Mouse (Mus musculus) liver, adult 2 months (tissue): ENCODE results near the gene Stat3.

Experiments
- CTCF ChIP-seq: fragments of 200-500 bp; IDR thresholded peaks from 2 replicates; pipeline ENCODE4 v1.5.1; 2011; ENCODE audit warnings: low read depth, low read length, control low read depth
- POLR2A ChIP-seq: fragments of 200-500 bp; IDR thresholded peaks from 2 replicates; pipeline ENCODE4 v1.6.1; 2011; ENCODE audit warnings: low read length, control low read depth; ENCODE audit not compliant: insufficient read depth; ENCODE audit errors: extremely low read depth

DNA sequence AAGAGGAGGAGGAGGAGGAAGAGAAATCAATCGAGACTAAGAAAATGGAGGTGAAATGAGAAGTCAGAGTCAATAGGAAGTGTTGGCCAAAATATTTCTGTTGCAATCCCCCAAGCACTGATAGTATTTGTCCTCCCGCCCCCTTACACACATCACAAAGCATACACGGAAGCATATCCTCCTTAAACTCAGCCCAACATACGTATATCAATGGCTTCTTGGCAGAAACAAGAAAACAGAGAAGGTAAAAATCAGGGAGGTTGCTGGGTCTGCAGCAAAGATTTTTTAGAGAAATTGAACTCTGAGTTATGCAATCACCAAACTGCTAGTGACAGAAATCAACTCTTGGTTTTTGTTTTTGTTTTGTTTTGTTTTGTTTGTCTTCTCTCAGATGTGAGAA lies 91.3 kb downstream of the Stat3 start:
- no peak for TF ChIP-seq POLR2A
- no peak for TF ChIP-seq CTCF
